Mouse (Mus musculus): ENCODE data around the gene Tmed1. TPM values are rescaled to one million over a fixed set of nuclear protein-coding genes. Genes with fewer than 3 reads are reported as not detected.
"Not testable (repeated sequence)": the region's sequence is repeated elsewhere in the genome, so short reads cannot be mapped to it uniquely, and the experiment has no call there.

Gene Tmed1
- polyA plus RNA-seq, 1 experiment from 2014 or later = 48.0 TPM

GRCm38 (mm10) chr9:21527917-21528324 lies 17.9 kb upstream of the Tmed1 start:
- 82% methylated on average over 1 of the region's 1 CpGs for WGBS
- H3K9ac ChIP-seq (replicated peaks; ENCODE audit: low read length) = no peak overlapping the region
- no peaks in the 10 kb centered on the region for H3K4me1 ChIP-seq (ENCODE audit: control insufficient read depth, insufficient read depth, low read length)

GRCm38 (mm10) chr9:21527100-21527801 lies 17.2 kb upstream of the Tmed1 start:
- H3K4me2 ChIP-seq (ENCODE audit: low read length) = no peak overlapping the region
- DNase-seq = no peak
- no peak overlapping the region for H3K27ac ChIP-seq (replicated peaks; ENCODE audit: low read depth, low read length)
- H3K9ac ChIP-seq (replicated peaks; ENCODE audit: low read length) = no peak overlapping the region
- H3K27me3 ChIP-seq (ENCODE audit: control insufficient read depth, insufficient read depth, low read length) = no peaks in the 10 kb centered on the region
- H3K4me1 ChIP-seq (ENCODE audit: control insufficient read depth, insufficient read depth, low read length) = no peaks in the 10 kb centered on the region
- no peaks in the 10 kb centered on the region for H3K9me3 ChIP-seq (ENCODE audit: control insufficient read depth, low read length)
- H3K36me3 ChIP-seq (ENCODE audit: control insufficient read depth, insufficient read depth, low read length) = no peaks in the 10 kb centered on the region
- WGBS = 90% methylated on average over 2 of the region's 2 CpGs
- ATAC-seq (ENCODE audit: low FRiP score, low TSS enrichment) = no peak
- no peak overlapping the region for H3K4me3 ChIP-seq (replicated peaks; ENCODE audit: low read depth, low read length)

More at GRCm38 (mm10) chr9:21527917-21528324, 17.9 kb upstream of the Tmed1 start:
- DNase-seq (no peak), ATAC-seq (ENCODE audit: low FRiP score, low TSS enrichment) (no peak)
- H3K9me3 ChIP-seq (ENCODE audit: control insufficient read depth, low read length) = no peaks in the 10 kb centered on the region
- H3K27me3 ChIP-seq (ENCODE audit: control insufficient read depth, insufficient read depth, low read length) = no peaks in the 10 kb centered on the region
- no peak overlapping the region for H3K4me3 ChIP-seq (replicated peaks; ENCODE audit: low read depth, low read length)
- H3K4me2 ChIP-seq (ENCODE audit: low read length) = no peak overlapping the region
- H3K27ac ChIP-seq (replicated peaks; ENCODE audit: low read depth, low read length) = no peak overlapping the region
- no peaks in the 10 kb centered on the region for H3K36me3 ChIP-seq (ENCODE audit: control insufficient read depth, insufficient read depth, low read length)

DNA sequence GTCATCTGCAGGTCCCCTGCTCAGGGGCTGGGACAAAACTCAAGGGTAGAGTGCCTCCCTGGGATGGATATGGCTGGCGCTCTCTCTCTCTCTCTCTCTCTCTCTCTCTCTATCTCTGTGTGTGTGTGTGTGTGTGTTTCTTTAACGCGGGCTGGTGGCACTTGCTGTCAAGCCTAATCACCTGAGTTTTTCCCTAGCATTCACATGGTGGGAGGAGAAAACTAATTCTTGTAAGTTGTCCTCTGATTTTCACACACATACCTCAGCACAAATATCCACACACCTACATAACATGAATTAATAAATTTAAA lies 16.5 kb upstream of the Tmed1 start:
- Histone ChIP-seq H3K4me1 (ENCODE audit: control insufficient read depth, insufficient read depth, low read length) (no peaks in the 10 kb centered on the region), H3K27me3 (ENCODE audit: control insufficient read depth, insufficient read depth, low read length) (no peaks in the 10 kb centered on the region), H3K9me3 (ENCODE audit: control insufficient read depth, low read length) (no peaks in the 10 kb centered on the region), H3K4me3 (replicated peaks; ENCODE audit: low read depth, low read length) (no peak overlapping the region), H3K36me3 (ENCODE audit: control insufficient read depth, insufficient read depth, low read length) (no peaks in the 10 kb centered on the region), H3K4me2 (ENCODE audit: low read length) (no peak overlapping the region), H3K9ac (replicated peaks; ENCODE audit: low read length) (no peak overlapping the region), H3K27ac (replicated peaks; ENCODE audit: low read depth, low read length) (no peak overlapping the region)
- no peak for DNase-seq
- ATAC-seq (ENCODE audit: low FRiP score, low TSS enrichment) = no peak
- WGBS = 89% methylated on average over 3 of the region's 3 CpGs

DNA sequence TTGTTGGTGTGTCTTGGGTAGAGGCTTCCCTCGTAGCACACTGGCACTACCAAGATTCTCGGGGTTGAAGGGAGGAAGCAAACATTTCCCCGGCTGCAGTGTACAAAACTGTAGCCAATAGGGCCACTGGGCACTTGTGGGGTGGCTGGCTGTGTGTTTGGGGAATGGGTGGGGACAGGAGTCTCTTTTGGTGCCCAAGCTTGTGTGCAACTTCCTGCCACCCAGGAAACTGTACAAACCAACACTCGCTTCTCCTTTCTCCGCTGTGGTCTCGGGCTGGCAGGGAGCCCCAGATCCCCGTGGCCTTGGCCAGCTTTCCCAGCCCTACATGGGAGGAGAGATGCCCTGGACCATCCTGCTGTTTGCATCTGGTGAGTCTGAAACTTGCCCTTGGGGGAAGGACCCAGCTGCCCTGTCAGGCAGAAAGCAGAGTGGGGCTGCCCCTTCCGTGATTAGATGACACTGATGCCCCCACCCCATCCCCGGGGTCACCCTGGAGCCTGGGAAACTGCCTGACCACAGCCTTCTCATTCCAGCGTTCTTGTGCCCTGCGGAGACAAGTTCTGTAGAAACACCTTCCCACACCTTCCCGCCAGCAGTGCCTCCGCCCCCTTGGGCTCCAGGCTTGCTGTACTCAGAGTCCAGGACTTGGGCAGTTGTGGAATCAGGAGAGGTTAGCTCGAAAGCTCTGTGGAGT lies 16.0 kb upstream of the Tmed1 start, which contains the start of gene AB124611:
Gene AB124611 (plus strand): TSS at position 240 of the 697 bp plus-strand sequence.
- no peaks in the 10 kb centered on the region for H3K27me3 ChIP-seq (ENCODE audit: control insufficient read depth, insufficient read depth, low read length)
- WGBS = 76% methylated on average over 14 of the region's 14 CpGs
- no peak within 1 kb of the TSS for H3K9ac ChIP-seq (replicated peaks; ENCODE audit: low read length)
- DNase-seq = no peak
- no peak within 1 kb of the TSS for H3K4me2 ChIP-seq (ENCODE audit: low read length)
- H3K4me3 ChIP-seq (replicated peaks; ENCODE audit: low read depth, low read length) = no peak within 1 kb of the TSS
- H3K9me3 ChIP-seq (ENCODE audit: control insufficient read depth, low read length) = no peaks in the 10 kb centered on the region
- no peaks in the 10 kb centered on the region for H3K4me1 ChIP-seq (ENCODE audit: control insufficient read depth, insufficient read depth, low read length)
- H3K36me3 ChIP-seq (ENCODE audit: control insufficient read depth, insufficient read depth, low read length) = no peaks in the 10 kb centered on the region
- ATAC-seq (ENCODE audit: low FRiP score, low TSS enrichment) = no peak
- no peak within 1 kb of the TSS for H3K27ac ChIP-seq (replicated peaks; ENCODE audit: low read depth, low read length)

DNA sequence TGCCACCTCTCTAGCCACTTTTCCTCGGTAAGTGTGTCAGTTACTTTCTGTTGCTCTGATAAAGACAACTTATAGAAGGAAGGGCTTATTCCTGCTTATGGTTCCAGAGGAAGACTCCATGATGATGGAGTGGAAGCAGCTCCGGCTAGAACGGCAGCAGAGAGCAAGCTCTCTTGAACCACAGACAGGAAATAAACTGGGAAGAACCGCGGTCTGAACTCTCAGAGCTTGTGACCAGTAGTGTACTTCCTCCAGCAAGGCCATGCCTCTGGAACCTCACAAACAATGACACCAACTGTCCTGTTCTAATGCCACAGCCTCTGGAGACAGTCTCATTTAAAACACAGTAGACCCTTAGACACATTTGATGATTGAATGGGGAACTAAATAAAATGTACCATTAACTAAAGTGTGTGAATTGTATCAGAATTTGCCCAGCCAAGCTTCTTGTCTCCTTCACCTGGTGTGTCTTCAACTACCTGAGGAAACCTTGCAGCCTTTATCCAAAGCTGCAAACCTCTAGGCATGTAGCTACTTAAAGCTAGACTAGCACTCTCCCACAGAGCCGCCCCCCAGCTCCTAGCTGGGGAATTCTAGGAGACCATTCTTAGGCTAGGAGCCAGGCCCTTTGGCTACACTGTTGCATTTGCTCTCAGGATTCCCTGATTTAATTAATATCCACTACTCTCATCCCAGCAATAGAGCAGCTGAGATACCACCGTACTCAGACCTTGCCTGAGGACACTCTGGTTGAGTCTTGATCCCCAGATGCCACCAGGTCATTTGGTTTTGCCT lies 15.3 kb upstream of the Tmed1 start:
- no peaks in the 10 kb centered on the region for H3K9me3 ChIP-seq (ENCODE audit: control insufficient read depth, low read length)
- no peak overlapping the region for H3K4me2 ChIP-seq (ENCODE audit: low read length)
- H3K36me3 ChIP-seq (ENCODE audit: control insufficient read depth, insufficient read depth, low read length) = no peaks in the 10 kb centered on the region
- ATAC-seq (ENCODE audit: low FRiP score, low TSS enrichment) (no peak), DNase-seq (no peak)
- 84% methylated on average over 7 of the region's 7 CpGs for WGBS
- H3K4me3 ChIP-seq (replicated peaks; ENCODE audit: low read depth, low read length) = no peak overlapping the region
- H3K27me3 ChIP-seq (ENCODE audit: control insufficient read depth, insufficient read depth, low read length) = no peaks in the 10 kb centered on the region
- no peak overlapping the region for H3K27ac ChIP-seq (replicated peaks; ENCODE audit: low read depth, low read length)
- no peak overlapping the region for H3K9ac ChIP-seq (replicated peaks; ENCODE audit: low read length)
- H3K4me1 ChIP-seq (ENCODE audit: control insufficient read depth, insufficient read depth, low read length) = no peaks in the 10 kb centered on the region

- H3K27ac ChIP-seq (replicated peaks; ENCODE audit: low read depth, low read length); H3K9me3 ChIP-seq (ENCODE audit: control insufficient read depth, low read length); H3K9ac ChIP-seq (replicated peaks; ENCODE audit: low read length); H3K4me3 ChIP-seq (replicated peaks; ENCODE audit: low read depth, low read length); H3K4me2 ChIP-seq (ENCODE audit: low read length); ATAC-seq (ENCODE audit: low FRiP score, low TSS enrichment); H3K36me3 ChIP-seq (ENCODE audit: control insufficient read depth, insufficient read depth, low read length); H3K27me3 ChIP-seq (ENCODE audit: control insufficient read depth, insufficient read depth, low read length); DNase-seq; H3K4me1 ChIP-seq (ENCODE audit: control insufficient read depth, insufficient read depth, low read length): not testable (repeated sequence)
- WGBS = 87% methylated on average over 6 of the region's 6 CpGs
Observed at GRCm38 (mm10) chr9:21518690-21519089, 8.6 kb upstream of the Tmed1 start.

DNA sequence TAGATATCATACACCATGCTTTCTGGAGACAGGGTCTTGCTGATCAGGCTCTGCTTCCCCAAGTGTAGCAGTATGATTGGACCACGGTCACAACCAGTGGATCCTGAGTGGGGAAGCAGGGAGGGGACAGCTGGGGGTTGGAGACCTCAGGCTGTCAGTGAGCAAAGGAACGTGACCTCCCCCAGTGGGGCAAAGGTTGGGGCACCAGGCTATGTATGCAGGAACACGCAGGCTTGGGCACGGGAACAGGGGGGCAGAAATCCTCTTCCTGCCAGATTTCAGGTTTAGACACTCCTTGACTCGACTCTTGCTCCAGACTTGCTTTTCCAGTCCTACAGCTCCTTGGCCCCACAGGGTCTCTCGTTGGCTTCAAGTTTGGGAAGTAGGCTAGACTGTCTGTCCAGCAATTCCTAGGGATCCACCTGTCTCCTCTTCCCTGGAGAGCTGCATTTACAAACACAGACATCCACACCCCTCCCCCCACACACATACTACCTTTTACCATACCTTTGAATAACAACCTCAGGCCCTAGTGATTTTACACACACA lies 8.0 kb upstream of the Tmed1 start:
- ATAC-seq (ENCODE audit: low FRiP score, low TSS enrichment) = no peak
- Histone ChIP-seq H3K9ac (replicated peaks; ENCODE audit: low read length) (no peak overlapping the region), H3K27ac (replicated peaks; ENCODE audit: low read depth, low read length) (no peak overlapping the region), H3K9me3 (ENCODE audit: control insufficient read depth, low read length) (no peaks in the 10 kb centered on the region), H3K4me3 (replicated peaks; ENCODE audit: low read depth, low read length) (no peak overlapping the region), H3K27me3 (ENCODE audit: control insufficient read depth, insufficient read depth, low read length) (no peaks in the 10 kb centered on the region), H3K4me2 (ENCODE audit: low read length) (no peak overlapping the region), H3K4me1 (ENCODE audit: control insufficient read depth, insufficient read depth, low read length) (no peaks in the 10 kb centered on the region), H3K36me3 (ENCODE audit: control insufficient read depth, insufficient read depth, low read length) (no peaks in the 10 kb centered on the region)
- no peak for DNase-seq
- 85% methylated on average over 6 of the region's 6 CpGs for WGBS

DNA sequence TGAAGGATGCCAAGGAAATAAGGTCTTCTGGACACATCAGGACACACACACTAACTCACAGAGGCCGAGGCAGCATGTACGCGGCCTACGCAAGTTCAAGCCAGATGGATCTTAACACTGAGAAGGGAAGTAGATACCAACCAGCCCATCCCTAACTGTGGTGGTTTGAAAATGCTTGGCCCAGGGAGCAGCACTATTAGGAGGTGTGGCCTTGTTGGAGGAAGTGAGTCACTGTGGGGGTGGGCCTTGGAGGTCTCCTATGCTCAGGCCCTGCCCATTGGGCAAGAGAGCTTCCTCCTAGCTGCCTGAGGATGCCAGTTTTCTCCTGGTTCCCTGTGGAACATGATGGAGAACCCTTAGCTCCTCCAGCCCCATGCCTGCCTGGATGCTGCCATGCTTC lies 3.4 kb upstream of the Tmed1 start:
- no peak overlapping the region for H3K9ac ChIP-seq (replicated peaks; ENCODE audit: low read length)
- no peak overlapping the region for H3K4me3 ChIP-seq (replicated peaks; ENCODE audit: low read depth, low read length)
- DNase-seq = no peak
- H3K4me2 ChIP-seq (ENCODE audit: low read length) = no peak overlapping the region
- H3K9me3 ChIP-seq (ENCODE audit: control insufficient read depth, low read length) = no peaks in the 10 kb centered on the region
- peaks cover 11% of the 10 kb centered on the region for H3K4me1 ChIP-seq (ENCODE audit: control insufficient read depth, insufficient read depth, low read length)
- ATAC-seq (ENCODE audit: low FRiP score, low TSS enrichment) = no peak
- no peak overlapping the region for H3K27ac ChIP-seq (replicated peaks; ENCODE audit: low read depth, low read length)
- WGBS = 97% methylated on average over 4 of the region's 4 CpGs
- no peaks in the 10 kb centered on the region for H3K27me3 ChIP-seq (ENCODE audit: control insufficient read depth, insufficient read depth, low read length)
- H3K36me3 ChIP-seq (ENCODE audit: control insufficient read depth, insufficient read depth, low read length) = peaks cover 6% of the 10 kb centered on the region
